Mouse (Mus musculus): Measurements from ENCODE around the gene Bpifa5.

- no peak for TF ChIP-seq CTCF (IDR thresholded peaks at IDR 0.05; ENCODE audit: low read depth, low read length)
- TF ChIP-seq POLR2A (IDR thresholded peaks at IDR 0.05; ENCODE audit: insufficient read depth, low read length), result no peak
These were observed at the start of gene Bpifa5 for GRCm38 (mm10) chr2:154162307-154162706.

Measured in ES-Bruce4 (cell line).